12 mouse cellular contexts compared by ENCODE assay signal in the genomic region with DNA sequence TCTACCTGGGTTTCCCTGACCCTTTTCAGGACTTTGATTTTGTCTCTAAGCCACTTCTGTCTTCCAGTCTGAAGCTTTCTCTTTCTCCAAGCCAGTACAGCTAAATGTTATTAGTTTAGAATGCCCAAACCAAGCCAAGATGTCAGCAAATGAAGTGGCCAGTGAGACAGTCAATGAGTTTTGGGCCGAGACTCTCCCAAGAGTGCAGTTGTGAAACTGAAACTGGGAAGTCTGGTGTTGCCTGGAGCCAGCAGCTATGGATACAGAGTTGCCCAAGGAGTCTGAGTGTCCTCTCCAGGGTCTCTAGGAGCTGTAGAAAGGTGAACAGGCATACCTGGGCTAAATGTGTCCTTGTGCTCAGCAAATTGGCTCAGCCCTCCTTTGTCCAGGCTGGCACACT.
DNase-seq lines count a peak whose midpoint lies in the region; ATAC-seq lines count a peak whose summit lies in the region.
"Had no signal": no experiment of that assay in that cellular context is flagged by ENCODE, and none has a peak within 500 bp of the region (broad histone marks: within the 10 kb centered on the region; RNA-seq: fewer than 3 reads in every experiment).

No protein-coding gene starts in this region.

- peak; percentile 47; the same call in 1 of the 2 replicates for ATAC-seq in lung, embryonic 15.5 days (ENCODE audit: borderline replicate concordance, extremely low read depth, low FRiP score, low TSS enrichment)
- no peak for ATAC-seq in hindbrain, embryonic 14.5 days (ENCODE audit: low FRiP score)
- ATAC-seq in midbrain, embryonic 14.5 days (ENCODE audit: low FRiP score, low TSS enrichment) = no peak
- ATAC-seq: hindbrain, postnatal 0 days had no signal

- H3K4me2 ChIP-seq in lung, embryonic 15.5 days = no peak overlapping the region
- no peak overlapping the region for H3K4me2 ChIP-seq in hindbrain, embryonic 14.5 days (replicated peaks)
- no peak overlapping the region for H3K4me2 ChIP-seq in midbrain, embryonic 14.5 days (ENCODE audit: low read length)

- H3K27me3 ChIP-seq in lung, embryonic 15.5 days = no peaks in the 10 kb centered on the region
- H3K27me3 ChIP-seq in hindbrain, embryonic 14.5 days (ENCODE audit: control insufficient read depth, insufficient read depth, low read length) = no peaks in the 10 kb centered on the region
- no peaks in the 10 kb centered on the region for H3K27me3 ChIP-seq in midbrain, embryonic 14.5 days (ENCODE audit: control insufficient read depth, insufficient read depth, low read length)

- 37% methylated on average over 1 of the region's 1 CpGs for WGBS in lung, embryonic 15.5 days
- WGBS in hindbrain, embryonic 14.5 days = 78% methylated on average over 1 of the region's 1 CpGs
- WGBS in midbrain, embryonic 14.5 days = 81% methylated on average over 1 of the region's 1 CpGs

- H3K27ac ChIP-seq in lung, embryonic 15.5 days = peak overlapping the region; percentile 25; the same call in 1 of the 2 replicates
- H3K27ac ChIP-seq in hindbrain, embryonic 14.5 days = no peak overlapping the region
- H3K27ac ChIP-seq in midbrain, embryonic 14.5 days (replicated peaks; ENCODE audit: low read depth, low read length) = no peak overlapping the region
- H3K27ac ChIP-seq: forebrain, embryonic 10.5 days; hindbrain, postnatal 0 days had no signal

- no peak overlapping the region for H3K9ac ChIP-seq in lung, embryonic 15.5 days
- H3K9ac ChIP-seq in hindbrain, embryonic 14.5 days = no peak overlapping the region
- H3K9ac ChIP-seq in midbrain, embryonic 14.5 days (replicated peaks; ENCODE audit: low read length) = no peak overlapping the region

- H3K4me3 ChIP-seq in lung, embryonic 15.5 days = no peak overlapping the region
- H3K4me3 ChIP-seq in hindbrain, embryonic 14.5 days (replicated peaks; ENCODE audit: low read length) = no peak overlapping the region
- H3K4me3 ChIP-seq in midbrain, embryonic 14.5 days (replicated peaks; ENCODE audit: low read depth, low read length) = no peak overlapping the region
- H3K4me3 ChIP-seq: forebrain, embryonic 10.5 days had no signal

- peak; percentile 57 for DNase-seq in gastrocnemius, adult 18-20 months (ENCODE audit: low spot score)
- DNase-seq in gastrocnemius, postnatal 4 days (ENCODE audit: low spot score in 2 of 2) = no peak
- DNase-seq in NIH3T3 (ENCODE audit: low read depth) = peak; percentile 11
- peak; percentile 33 for DNase-seq in heart, adult 8-10 months (ENCODE audit: low spot score)
- no peak for DNase-seq in T-cell, adult 2 months (ENCODE audit: low spot score)
- no peak for DNase-seq in hindbrain, embryonic 14.5 days (ENCODE audit: low spot score)
- no peak for DNase-seq in midbrain, embryonic 14.5 days
- DNase-seq: cerebellum, adult 11 months; kidney, postnatal 4 days had no signal

- H3K4me1 ChIP-seq in lung, embryonic 15.5 days = peaks cover 22% of the 10 kb centered on the region
- H3K4me1 ChIP-seq in hindbrain, embryonic 14.5 days (replicated peaks; ENCODE audit: control insufficient read depth, insufficient read depth, low read length) = peaks cover 7% of the 10 kb centered on the region
- H3K4me1 ChIP-seq in midbrain, embryonic 14.5 days (ENCODE audit: control insufficient read depth, insufficient read depth, low read length) = peaks cover 7% of the 10 kb centered on the region; the same call in 1 of the 2 replicates

- peaks cover 8% of the 10 kb centered on the region; the same call in 1 of the 2 replicates for H3K36me3 ChIP-seq in lung, embryonic 15.5 days
- H3K36me3 ChIP-seq in hindbrain, embryonic 14.5 days (replicated peaks; ENCODE audit: control insufficient read depth, insufficient read depth) = no peaks in the 10 kb centered on the region
- no peaks in the 10 kb centered on the region for H3K36me3 ChIP-seq in midbrain, embryonic 14.5 days (ENCODE audit: control insufficient read depth, insufficient read depth, low read length)
- H3K36me3 ChIP-seq: forebrain, embryonic 10.5 days had no signal

- H3K9me3 ChIP-seq in lung, embryonic 15.5 days = no peaks in the 10 kb centered on the region
- no peaks in the 10 kb centered on the region for H3K9me3 ChIP-seq in hindbrain, embryonic 14.5 days (ENCODE audit: control insufficient read depth, low read length)
- H3K9me3 ChIP-seq in midbrain, embryonic 14.5 days (ENCODE audit: control insufficient read depth, low read length) = no peaks in the 10 kb centered on the region
- H3K9me3 ChIP-seq: forebrain, embryonic 10.5 days had no signal

Comparison
In these comparisons a context has a peak if more than half of its experiments do, and no peak if none do; other contexts are left out.
1. DNase-seq: peak in gastrocnemius, adult 18-20 months (single experiment), NIH3T3 (single experiment) and heart, adult 8-10 months (single experiment); none in gastrocnemius, postnatal 4 days (0 of 2), T-cell, adult 2 months (single experiment), hindbrain, embryonic 14.5 days (single experiment) and midbrain, embryonic 14.5 days (single experiment).